In genomic region chr3:31191402-31191801, GRCm38 (mm10) we compare ENCODE assay signal across 16 mouse cellular contexts. TPM values are rescaled to one million over a fixed set of nuclear protein-coding genes. Genes with fewer than 3 reads are reported as not detected.
DNase-seq lines count a peak whose midpoint lies in the region; ATAC-seq and TF ChIP-seq lines count a peak whose summit lies in the region.
"Had no signal": no experiment of that assay in that cellular context is flagged by ENCODE, and none has a peak within 500 bp of the region (broad histone marks: within the 10 kb centered on the region; RNA-seq: fewer than 3 reads in every experiment).

No protein-coding gene starts in this region.

- TF ChIP-seq POLR2A in kidney, adult 2 months (IDR thresholded peaks at IDR 0.05; ENCODE audit: low read depth, low read length), result no peak
- TF ChIP-seq POLR2A in limb, embryonic 14.5 days (IDR thresholded peaks at IDR 0.05; ENCODE audit: borderline replicate concordance, extremely low read depth, insufficient read depth, insufficient read length), result no peak

- no peak for DNase-seq in kidney, adult 2 months
- DNase-seq in embryo, embryonic 10.5 days (ENCODE audit: low spot score), result peak; percentile 60
- DNase-seq in embryonic facial prominence, embryonic 14.5 days (ENCODE audit: low spot score), result peak; percentile 38
- DNase-seq in limb, embryonic 14.5 days (ENCODE audit: low spot score), result peak; percentile 29
- DNase-seq in urinary bladder, postnatal 36 days (ENCODE audit: low spot score in 2 of 2), result no peak
- DNase-seq: adrenal gland, postnatal 36 days; cerebellum, postnatal 25 days; heart, adult 18-20 months had no signal

- H3K27ac ChIP-seq in kidney, embryonic 15.5 days, result peak overlapping the region; percentile 41; the same call in 1 of the 2 replicates
- H3K27ac ChIP-seq in kidney, adult 2 months (ENCODE audit: insufficient read depth, low read depth, low read length), result no peak overlapping the region
- no peak overlapping the region for H3K27ac ChIP-seq in embryonic facial prominence, embryonic 14.5 days (replicated peaks; ENCODE audit: low read depth, low read length)
- no peak overlapping the region for H3K27ac ChIP-seq in limb, embryonic 14.5 days (replicated peaks; ENCODE audit: low read depth, low read length)
- no peak overlapping the region for H3K27ac ChIP-seq in heart, embryonic 12.5 days (ENCODE audit: poor library complexity, severe bottlenecking)
- H3K27ac ChIP-seq: layer of hippocampus, adult 2 months; macrophage; midbrain, embryonic 15.5 days; neural tube, embryonic 12.5 days had no signal

- H3K36me3 ChIP-seq in kidney, embryonic 15.5 days, result no peaks in the 10 kb centered on the region
- H3K36me3 ChIP-seq in kidney, adult 2 months (ENCODE audit: control insufficient read depth, insufficient read depth, low read length), result no peaks in the 10 kb centered on the region
- no peaks in the 10 kb centered on the region for H3K36me3 ChIP-seq in embryonic facial prominence, embryonic 14.5 days (ENCODE audit: control insufficient read depth, insufficient read depth, low read length)
- H3K36me3 ChIP-seq in limb, embryonic 14.5 days (ENCODE audit: control insufficient read depth, insufficient read depth, low read length), result no peaks in the 10 kb centered on the region
- H3K36me3 ChIP-seq in heart, embryonic 12.5 days, result no peaks in the 10 kb centered on the region
- H3K36me3 ChIP-seq: G1E; midbrain, embryonic 15.5 days; neural tube, embryonic 12.5 days had no signal

- no peak for TF ChIP-seq CTCF in kidney, adult 2 months (conservative IDR thresholded peaks at IDR 0.05; ENCODE audit: insufficient read depth, insufficient read length, low read depth, low read length)

- H3K27me3 ChIP-seq in kidney, embryonic 15.5 days, result no peaks in the 10 kb centered on the region
- H3K27me3 ChIP-seq in kidney, adult 2 months (replicated peaks; ENCODE audit: control insufficient read depth, insufficient read depth, low read length), result no peaks in the 10 kb centered on the region
- no peaks in the 10 kb centered on the region for H3K27me3 ChIP-seq in embryonic facial prominence, embryonic 14.5 days (replicated peaks; ENCODE audit: control insufficient read depth, insufficient read depth, low read length)
- H3K27me3 ChIP-seq in limb, embryonic 14.5 days (ENCODE audit: control insufficient read depth, insufficient read depth, low read length), result no peaks in the 10 kb centered on the region
- H3K27me3 ChIP-seq in heart, embryonic 12.5 days (replicated peaks), result no peaks in the 10 kb centered on the region
- H3K27me3 ChIP-seq: midbrain, embryonic 15.5 days; neural tube, embryonic 12.5 days had no signal

- H3K9ac ChIP-seq in kidney, embryonic 15.5 days, result no peak overlapping the region
- no peak overlapping the region; the same call in 1 of the 2 replicates for H3K9ac ChIP-seq in embryonic facial prominence, embryonic 14.5 days (ENCODE audit: low read depth, low read length)
- no peak overlapping the region for H3K9ac ChIP-seq in limb, embryonic 14.5 days (ENCODE audit: low read depth, low read length, severe bottlenecking)
- no peak overlapping the region for H3K9ac ChIP-seq in heart, embryonic 12.5 days
- H3K9ac ChIP-seq: midbrain, embryonic 15.5 days; neural tube, embryonic 12.5 days had no signal

- no peak for ATAC-seq in kidney, embryonic 15.5 days (replicated peaks; ENCODE audit: low FRiP score)
- no peak for ATAC-seq in embryonic facial prominence, embryonic 14.5 days (ENCODE audit: low read depth)
- no peak; the same call in 1 of the 2 replicates for ATAC-seq in limb, embryonic 14.5 days (ENCODE audit: low FRiP score, low read depth)
- ATAC-seq in heart, embryonic 12.5 days (ENCODE audit: insufficient number of reproducible peaks, low FRiP score), result no peak
- ATAC-seq in frontal cortex, adult (ENCODE audit: low TSS enrichment), result no peak
- ATAC-seq: midbrain, embryonic 15.5 days had no signal

- WGBS in kidney, embryonic 15.5 days, result 39% methylated on average over 10 of the region's 10 CpGs
- 49% methylated on average over 10 of the region's 10 CpGs for WGBS in kidney, adult 2 months
- WGBS in embryonic facial prominence, embryonic 14.5 days, result 33% methylated on average over 10 of the region's 10 CpGs
- WGBS in limb, embryonic 14.5 days, result 26% methylated on average over 10 of the region's 10 CpGs
- WGBS in heart, embryonic 12.5 days, result 67% methylated on average over 10 of the region's 10 CpGs

- H3K4me2 ChIP-seq in kidney, embryonic 15.5 days, result no peak overlapping the region
- H3K4me2 ChIP-seq in embryonic facial prominence, embryonic 14.5 days (ENCODE audit: low read depth, low read length), result peak overlapping the region; percentile 23
- peak overlapping the region; percentile 6; the same call in 1 of the 2 replicates for H3K4me2 ChIP-seq in limb, embryonic 14.5 days (replicated peaks; ENCODE audit: low read depth, low read length, severe bottlenecking)
- no peak overlapping the region for H3K4me2 ChIP-seq in heart, embryonic 12.5 days
- H3K4me2 ChIP-seq: midbrain, embryonic 15.5 days; neural tube, embryonic 12.5 days had no signal

- H3K9me3 ChIP-seq in kidney, embryonic 15.5 days (replicated peaks), result 0 out of 2 replicates have a peak, but pooled peaks cover 3% of the 10 kb centered on the region
- H3K9me3 ChIP-seq in embryonic facial prominence, embryonic 14.5 days (ENCODE audit: control insufficient read depth, low read length), result no peaks in the 10 kb centered on the region
- H3K9me3 ChIP-seq in limb, embryonic 14.5 days (ENCODE audit: control insufficient read depth, low read length), result no peaks in the 10 kb centered on the region
- peaks cover 11% of the 10 kb centered on the region; the same call in 1 of the 2 replicates for H3K9me3 ChIP-seq in heart, embryonic 12.5 days (replicated peaks)
- H3K9me3 ChIP-seq: G1E; midbrain, embryonic 15.5 days; neural tube, embryonic 12.5 days had no signal

- H3K4me1 ChIP-seq in kidney, embryonic 15.5 days, result 0 out of 2 replicates have a peak, but pooled peaks cover 5% of the 10 kb centered on the region
- H3K4me1 ChIP-seq in kidney, adult 2 months (ENCODE audit: control insufficient read depth, insufficient read depth, low read length), result no peaks in the 10 kb centered on the region
- no peaks in the 10 kb centered on the region for H3K4me1 ChIP-seq in embryonic facial prominence, embryonic 14.5 days (ENCODE audit: control insufficient read depth, insufficient read depth, low read length)
- H3K4me1 ChIP-seq in limb, embryonic 14.5 days (ENCODE audit: control insufficient read depth, insufficient read depth, low read length), result peaks cover 5% of the 10 kb centered on the region; the same call in 1 of the 2 replicates
- no peaks in the 10 kb centered on the region for H3K4me1 ChIP-seq in heart, embryonic 12.5 days (replicated peaks)
- H3K4me1 ChIP-seq: midbrain, embryonic 15.5 days; neural tube, embryonic 12.5 days had no signal

- no peak overlapping the region for H3K4me3 ChIP-seq in kidney, embryonic 15.5 days (replicated peaks)
- no peak overlapping the region for H3K4me3 ChIP-seq in kidney, adult 2 months (ENCODE audit: insufficient read depth, low read depth, low read length)
- no peak overlapping the region for H3K4me3 ChIP-seq in embryonic facial prominence, embryonic 14.5 days (ENCODE audit: low read depth, low read length)
- H3K4me3 ChIP-seq in limb, embryonic 14.5 days (replicated peaks; ENCODE audit: low read length), result no peak overlapping the region
- H3K4me3 ChIP-seq in heart, embryonic 12.5 days, result no peak overlapping the region
- H3K4me3 ChIP-seq: layer of hippocampus, adult 2 months; midbrain, embryonic 15.5 days; neural tube, embryonic 12.5 days had no signal

RNA-seq across cellular contexts. Expression of gene Cldn11, which starts 41.7 kb away (rescaled TPM):
- 83.0 and 94.8 TPM in 2 replicates for polyA plus RNA-seq in kidney, embryonic 15.5 days (2015; fragmentation: Nextera tagmentation; extraction: Ambion mirVana)
- 2.8 and 6.0 TPM in 2 replicates for polyA plus RNA-seq in kidney, adult 2 months (2012; rRNA removed)
- polyA plus RNA-seq in embryonic facial prominence, embryonic 14.5 days (2014; fragmentation: Nextera tagmentation; extraction: Ambion mirVana), result 59.9 and 65.7 TPM in 2 replicates
- polyA plus RNA-seq in limb, embryonic 14.5 days (2012; rRNA removed), result 9.2 and 14.0 TPM in 2 replicates
- 10.7 and 13.8 TPM in 2 replicates for polyA plus RNA-seq in limb, embryonic 14.5 days (2014; fragmentation: Nextera tagmentation; extraction: Ambion mirVana)
- 4.6 and 4.7 TPM in 2 replicates for polyA plus RNA-seq in heart, embryonic 12.5 days (2016; fragmentation: Nextera tagmentation; extraction: Ambion mirVana)
- polyA plus RNA-seq: G1E, macrophage had no signal

Comparison
In these comparisons a context has a peak if more than half of its experiments do, and no peak if none do; other contexts are left out.
1. H3K4me2 ChIP-seq: peak in embryonic facial prominence, embryonic 14.5 days (single experiment) and limb, embryonic 14.5 days (single experiment); none in kidney, embryonic 15.5 days (single experiment) and heart, embryonic 12.5 days (single experiment).
2. DNase-seq: peak in embryo, embryonic 10.5 days (single experiment), embryonic facial prominence, embryonic 14.5 days (single experiment) and limb, embryonic 14.5 days (single experiment); none in kidney, adult 2 months (single experiment) and urinary bladder, postnatal 36 days (0 of 2).